Mouse (Mus musculus) liver, adult (tissue): Measurements from ENCODE around the gene Tsacc.
A peak's percentile ranks its signal among the peaks of the same experiment; 100 is the strongest.

Experiments
- GATA4 ChIP-seq: IDR thresholded peaks from 2 replicates; pipeline ENCODE4 v1.6.1; 2014; ENCODE audit warnings: mild to moderate bottlenecking, low read length; ENCODE audit not compliant: insufficient replicate concordance

The Tsacc gene

DNA sequence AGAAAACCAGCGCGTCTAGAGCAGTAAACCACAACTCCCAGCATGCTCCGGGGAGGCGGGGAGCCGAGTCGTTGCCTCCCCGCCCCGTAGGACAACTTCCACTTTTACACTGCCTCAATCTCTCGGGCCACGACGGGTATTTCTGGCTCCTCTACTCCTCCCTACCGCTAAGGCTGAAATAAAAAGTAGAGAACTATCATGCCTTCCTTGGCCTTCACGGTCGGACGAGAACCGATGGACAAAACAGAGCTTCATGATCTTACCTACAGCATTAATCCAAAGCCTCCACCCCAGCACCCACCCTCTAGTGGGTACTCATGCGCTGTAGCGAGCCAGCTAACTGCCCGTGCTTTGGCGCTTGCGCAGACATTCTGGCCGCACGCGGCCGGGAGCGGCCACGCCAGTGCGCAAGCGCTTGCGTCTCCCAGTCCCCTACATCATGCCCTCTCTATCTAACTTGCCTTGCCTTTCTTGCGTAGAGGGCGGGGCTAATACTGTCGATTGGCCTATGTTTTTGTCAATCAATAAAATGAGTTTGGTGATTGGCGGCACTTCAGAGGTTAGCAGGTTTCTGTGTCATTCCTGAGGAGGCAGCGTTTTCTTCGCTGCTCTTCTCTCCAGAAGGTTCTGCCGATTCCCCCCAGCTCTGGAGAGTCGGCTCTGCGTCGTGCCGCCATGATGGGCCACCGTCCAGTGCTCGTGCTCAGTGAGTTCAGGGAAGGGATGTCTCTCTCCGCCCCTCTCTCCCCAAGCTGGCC, at the start of gene Tsacc, which contains the start of gene Cct3:
Gene Tsacc (minus strand): TSS at position 439 of the 758 bp plus-strand sequence.
Gene Cct3 (plus strand): TSS at position 556 of the 758 bp plus-strand sequence.
- TF ChIP-seq GATA4 = no peak; the same call in 1 of the 2 replicates

DNA sequence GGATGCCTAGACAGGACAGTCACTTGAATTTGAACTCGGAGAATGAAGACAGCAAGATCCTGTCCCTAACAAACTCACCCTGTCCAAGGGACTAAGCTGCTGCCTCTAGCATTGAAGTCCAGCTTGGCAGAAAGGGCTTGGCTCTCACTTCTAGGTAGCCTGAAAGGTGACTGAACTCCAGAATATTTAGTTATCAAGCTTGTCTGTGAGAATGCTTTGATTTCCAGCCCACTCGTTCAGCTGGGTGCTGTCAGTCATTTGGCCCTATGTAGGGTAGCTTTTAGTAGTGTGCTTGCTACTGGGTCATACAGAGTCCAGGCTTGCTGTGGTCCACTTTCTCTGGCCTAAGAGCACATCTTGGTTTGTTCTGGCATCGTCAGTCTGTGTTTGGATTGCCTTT, 42.2 kb upstream of the Tsacc start:
- TF ChIP-seq GATA4 = no peak

DNA sequence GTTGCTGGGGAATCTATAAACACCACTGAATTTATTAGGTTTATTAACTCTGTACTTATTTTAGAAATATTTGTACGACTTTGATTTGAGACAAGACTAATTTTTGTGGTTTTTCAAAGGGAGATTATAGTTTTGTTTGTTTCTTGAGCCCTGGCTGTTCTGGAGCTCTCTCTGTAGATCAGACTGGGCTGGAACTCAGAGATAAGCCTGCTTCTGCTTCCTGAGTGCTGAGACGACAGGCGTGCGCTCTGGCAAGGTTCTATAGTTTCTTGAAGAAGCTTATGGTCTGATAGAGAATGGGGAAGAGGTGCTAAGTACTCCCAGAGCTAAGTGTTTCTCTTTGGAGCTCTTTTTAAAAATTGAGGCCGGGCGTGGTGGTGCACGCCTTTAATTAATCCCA, 41.5 kb upstream of the Tsacc start:
- TF ChIP-seq GATA4 = no peak

DNA sequence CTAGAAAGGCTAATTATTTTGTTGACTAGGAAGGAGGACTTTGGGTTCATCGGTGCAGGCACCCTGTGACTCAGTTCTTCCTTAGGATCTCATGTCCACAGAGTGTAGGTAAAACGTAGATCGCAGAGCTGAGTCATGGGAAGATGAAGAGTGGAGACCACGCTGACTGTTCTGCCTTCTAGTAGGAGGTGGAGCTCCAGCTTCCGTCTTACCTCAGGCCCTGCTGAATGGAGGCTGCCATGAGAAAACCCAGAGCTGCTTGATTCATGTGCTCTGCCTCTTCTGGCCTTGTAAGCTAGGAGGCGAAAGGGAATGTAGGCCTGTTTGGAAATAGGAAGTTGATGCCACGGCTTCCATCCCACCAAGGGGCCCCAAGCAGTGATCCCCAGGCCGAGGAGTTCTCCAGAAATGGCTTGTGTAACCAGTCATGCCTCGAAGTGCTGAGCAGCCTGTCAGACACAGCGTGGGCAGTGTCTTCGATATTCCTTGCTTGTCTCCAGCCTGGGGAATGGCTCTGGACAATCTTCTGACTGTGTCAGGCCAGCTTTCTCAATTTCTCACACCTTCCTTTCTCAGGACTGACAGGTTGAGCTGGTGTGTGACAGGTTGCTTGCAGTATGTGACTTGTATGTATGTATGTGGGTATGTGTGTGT, 40.7 kb upstream of the Tsacc start:
- TF ChIP-seq GATA4 = no peak

DNA sequence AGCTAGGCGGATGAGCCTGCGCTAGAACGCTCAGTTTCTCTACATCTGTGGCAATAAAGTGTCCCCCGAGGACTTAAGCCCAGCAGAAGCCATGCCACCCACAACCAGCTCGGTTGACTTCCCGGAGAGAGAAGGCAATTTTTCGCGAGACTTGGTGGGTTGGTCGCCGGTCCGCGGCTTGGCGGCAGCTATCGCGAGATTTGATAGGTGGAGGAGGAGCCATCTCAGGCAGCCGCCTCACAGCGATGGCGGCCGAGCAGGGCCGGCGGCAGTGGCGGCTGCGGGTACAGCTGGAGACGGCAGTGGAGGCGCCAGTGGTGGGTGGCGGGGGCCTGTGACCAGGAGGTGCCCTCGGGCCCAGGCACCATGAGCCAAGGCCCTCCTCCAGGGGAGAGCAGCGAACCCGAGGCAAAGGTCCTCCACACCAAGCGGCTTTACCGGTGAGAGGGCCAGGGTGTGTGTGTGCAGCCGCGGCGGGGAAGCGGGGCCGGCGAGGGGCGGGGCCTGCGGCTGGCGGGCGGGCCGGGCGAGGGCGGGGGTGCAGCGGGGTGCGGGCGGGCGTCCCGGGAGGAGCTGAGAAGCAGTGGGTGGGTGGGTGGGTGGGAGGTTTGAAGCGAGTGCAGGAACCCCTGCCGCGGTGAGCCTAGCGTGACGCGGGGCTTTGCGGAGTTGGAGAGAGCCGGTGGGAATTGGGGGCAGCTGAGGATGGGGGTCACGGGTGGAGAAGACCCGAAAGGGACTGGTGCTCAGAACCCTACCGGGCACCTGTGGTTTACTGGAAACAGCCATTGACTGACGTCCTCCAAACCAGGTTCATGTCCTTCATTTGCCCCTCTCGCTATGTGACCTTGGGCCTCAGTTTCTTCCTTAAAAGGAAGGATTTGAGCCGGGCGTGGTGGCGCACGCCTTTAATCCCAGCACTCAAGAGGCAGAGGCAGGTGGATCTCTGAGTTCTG, 39.5 kb upstream of the Tsacc start, which contains the start of the genes Tmem79 and Smg5:
Gene Tmem79 (minus strand): TSS at position 91 of the 956 bp plus-strand sequence.
Gene Smg5 (plus strand): TSS at position 203 of the 956 bp plus-strand sequence.
- peak; percentile 69; the same call in 1 of the 2 replicates for TF ChIP-seq GATA4

DNA sequence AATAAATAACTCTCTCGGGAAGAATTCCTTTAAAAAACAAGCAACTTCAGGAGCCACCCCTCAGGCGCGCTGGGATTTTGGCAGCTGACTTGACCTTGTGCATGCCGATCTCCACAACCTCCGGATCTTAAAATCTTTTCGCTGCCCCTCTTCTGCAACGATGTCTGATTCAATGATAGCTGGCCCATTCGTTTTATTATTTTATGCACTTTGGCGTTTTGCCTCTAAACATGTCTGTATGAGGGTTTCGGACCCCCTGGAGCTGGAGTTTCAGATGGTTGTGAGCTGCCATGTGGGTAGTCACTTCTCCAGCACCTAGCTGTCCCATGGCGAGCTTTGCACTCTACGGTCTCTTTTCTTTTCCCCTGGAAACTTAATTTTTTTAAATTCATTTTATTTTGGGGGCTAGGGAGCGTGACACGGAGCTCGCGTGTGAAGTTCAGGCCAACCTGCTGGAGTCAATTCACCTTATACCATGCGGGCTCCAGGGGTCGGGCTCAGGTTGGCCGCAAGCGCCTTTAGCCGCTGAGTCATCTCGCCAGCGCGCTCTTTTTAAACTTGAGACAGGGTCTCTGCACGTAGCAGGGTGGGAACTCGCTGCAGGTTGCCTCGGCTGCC, 38.7 kb upstream of the Tsacc start:
- TF ChIP-seq GATA4 = no peak

DNA sequence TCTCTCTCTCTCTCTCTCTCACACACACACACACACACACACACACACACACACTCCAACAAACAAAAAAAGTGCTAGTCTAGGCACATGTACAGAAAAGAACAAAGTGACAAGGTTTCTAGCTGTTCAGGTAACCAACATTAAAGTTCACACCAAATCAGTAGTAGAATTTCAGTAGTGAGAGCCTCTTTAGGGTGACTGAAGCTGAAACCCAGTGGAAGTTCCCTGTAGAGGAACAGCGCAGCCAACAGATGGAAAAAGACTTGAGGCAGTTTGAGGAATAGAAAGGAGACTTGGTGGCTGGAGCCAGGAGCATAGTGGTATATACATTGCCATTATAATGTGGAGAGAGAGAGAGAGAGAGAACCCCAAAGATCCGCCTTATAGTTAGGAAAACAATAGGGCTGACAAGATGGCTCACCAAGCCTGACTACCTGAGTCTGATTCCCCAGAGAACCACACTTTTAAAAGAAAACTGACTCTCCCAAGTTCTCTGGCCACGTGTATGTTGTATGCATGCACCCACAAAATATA, 38.2 kb upstream of the Tsacc start:
- no peak for TF ChIP-seq GATA4

DNA sequence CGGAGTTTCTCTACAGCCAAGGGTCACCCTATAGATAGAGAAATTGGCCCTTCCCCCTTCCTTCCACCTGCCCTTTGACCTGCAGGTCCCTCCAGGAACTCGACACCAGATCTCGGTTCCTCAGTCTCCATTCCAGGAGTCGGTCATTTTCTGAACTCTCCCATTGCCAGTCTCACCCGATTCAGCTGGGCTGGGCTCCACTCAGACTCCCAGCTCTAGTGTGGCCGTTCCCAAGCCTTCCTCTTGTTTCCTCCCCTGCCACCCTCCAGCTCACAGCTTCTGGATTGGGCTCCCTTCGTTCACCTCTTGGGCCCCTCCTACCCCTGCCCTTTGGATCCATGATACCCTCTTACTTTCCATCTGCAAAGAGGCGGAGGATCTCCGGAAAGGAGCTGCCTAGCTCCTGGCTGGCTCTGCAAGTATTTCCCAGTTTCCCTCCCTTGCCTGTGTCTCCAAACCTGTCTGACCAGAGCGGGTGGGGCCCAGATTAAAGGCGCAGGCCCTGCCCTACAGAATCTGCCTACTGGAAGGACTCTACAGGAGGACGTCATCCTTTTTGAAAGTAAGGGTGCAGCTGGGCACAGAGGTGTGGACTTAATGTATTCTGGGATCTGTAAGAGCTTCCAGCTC, 37.3 kb upstream of the Tsacc start:
- TF ChIP-seq GATA4 = no peak

DNA sequence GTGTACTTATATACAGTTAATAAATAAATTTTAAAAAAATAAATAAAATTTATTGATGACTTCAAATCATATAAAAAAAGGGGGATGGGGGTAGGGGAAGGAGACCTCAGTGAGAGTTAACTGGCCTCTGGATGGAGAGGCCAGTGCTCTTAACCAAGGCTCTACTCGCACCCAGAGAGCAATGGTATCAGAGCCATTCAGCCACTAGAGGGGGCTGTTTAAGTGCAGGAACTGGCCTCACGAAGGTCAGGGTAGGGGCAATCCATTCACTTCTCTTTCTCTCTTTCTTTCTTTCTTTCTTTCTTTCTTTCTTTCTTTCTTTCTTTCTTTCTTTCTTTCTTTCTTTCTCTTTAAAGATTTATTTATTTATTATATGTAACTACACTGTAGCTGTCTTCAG, 34.5 kb upstream of the Tsacc start:
- no peak for TF ChIP-seq GATA4

DNA sequence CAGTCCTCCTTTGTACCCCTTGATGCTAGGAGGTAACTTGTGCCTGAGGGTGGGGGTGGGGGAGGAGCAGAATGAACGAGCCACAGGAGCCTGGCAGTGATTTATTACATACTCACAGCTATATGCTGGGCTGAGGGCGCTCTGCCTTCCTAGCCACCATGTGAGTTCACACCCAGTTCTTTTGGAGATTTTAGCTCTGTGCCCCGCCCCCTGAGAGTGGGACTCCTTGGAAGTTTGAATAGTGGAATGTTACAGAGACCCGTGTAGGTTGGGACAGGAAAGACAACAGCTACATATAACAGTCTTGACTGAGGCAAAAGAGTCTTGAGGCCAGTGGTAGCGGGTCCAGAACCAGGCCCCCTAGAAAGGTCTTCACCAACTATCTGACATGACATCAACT, 32.2 kb upstream of the Tsacc start:
- TF ChIP-seq GATA4 = no peak

DNA sequence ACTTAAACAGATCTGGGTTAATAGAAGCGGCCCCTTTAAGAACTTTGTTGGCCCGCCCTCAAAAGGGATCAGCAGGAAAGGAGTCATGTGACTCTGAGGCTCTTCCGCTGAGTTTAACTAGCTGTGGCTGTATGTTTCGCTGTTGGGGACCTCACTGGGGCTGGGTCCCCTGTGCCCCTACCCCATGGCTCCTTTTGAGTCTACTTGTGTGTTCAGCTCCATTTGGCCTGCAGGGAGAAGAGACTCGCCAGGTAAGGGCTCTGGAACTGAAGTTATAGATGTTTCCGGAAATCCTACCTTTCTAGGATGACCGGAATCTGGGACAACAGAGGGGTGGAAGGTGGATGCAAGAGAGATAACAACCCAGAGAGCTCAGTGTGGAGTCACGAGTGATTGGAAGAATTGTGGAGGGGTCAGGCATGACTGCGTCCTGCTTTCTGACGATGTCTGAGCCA, 28.2 kb upstream of the Tsacc start, which contains the start of gene Glmp:
Gene Glmp (plus strand): TSS at position 73 of the 455 bp plus-strand sequence.
- no peak for TF ChIP-seq GATA4

DNA sequence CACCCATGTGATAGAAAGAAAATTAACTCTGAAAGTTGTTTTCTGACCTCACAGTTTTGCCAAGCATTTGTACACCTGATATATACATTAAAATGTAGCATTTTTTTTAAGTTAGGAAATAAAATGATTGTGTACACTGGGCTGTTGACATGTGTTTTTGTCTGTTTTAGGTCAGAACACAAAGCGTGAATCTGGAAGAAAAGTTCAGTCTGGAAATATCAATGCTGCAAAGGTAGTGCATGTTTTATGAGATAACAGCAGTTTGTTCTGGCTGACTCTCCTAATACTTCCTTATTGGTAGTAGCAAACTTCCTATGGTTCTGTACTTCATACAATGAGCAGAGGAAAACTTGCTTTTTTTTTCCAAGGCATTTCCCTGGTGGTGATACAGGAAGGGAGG, 2.4 kb upstream of the Tsacc start:
- no peak for TF ChIP-seq GATA4

DNA sequence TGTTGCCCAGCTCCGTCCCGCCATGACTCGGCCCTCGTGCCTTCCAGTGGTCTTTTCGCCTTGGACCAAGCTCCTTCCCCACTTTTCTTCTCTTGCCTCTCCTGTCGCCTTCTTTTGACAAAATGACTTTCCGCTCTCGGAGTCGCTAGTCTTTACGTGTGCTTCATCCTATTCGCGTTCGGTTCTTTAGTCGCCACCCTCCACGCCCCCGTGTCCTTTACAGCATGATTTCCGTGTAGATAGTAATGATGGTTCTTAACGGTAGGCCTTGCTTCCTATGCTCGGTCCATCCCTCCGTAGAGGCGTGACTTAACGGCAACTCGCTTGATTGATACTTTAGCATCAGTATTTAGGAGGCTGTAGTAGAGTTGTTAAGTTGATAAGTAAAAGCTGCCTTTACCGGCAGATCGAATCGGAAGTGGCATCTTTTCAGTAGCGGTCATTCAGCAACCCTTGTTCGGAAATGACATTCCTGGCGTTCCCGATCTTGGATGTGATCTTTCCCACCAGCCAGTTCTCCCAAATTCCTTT, 587 bp upstream of the Tsacc start:
- TF ChIP-seq GATA4 = no peak
